Mouse (Mus musculus) testis, adult 2 months (tissue): ENCODE data around the gene Olfr1122. TPM values are rescaled to one million over a fixed set of nuclear protein-coding genes. Genes with fewer than 3 reads are reported as not detected.

Experiments
- H3K27ac ChIP-seq: fragments of 200-500 bp; 2 replicates; pipeline ENCODE4 v1.5.1; 2012; ENCODE audit warnings: low read depth, low read length; ENCODE audit not compliant: control insufficient read depth, insufficient read depth
- H3K27me3 ChIP-seq: fragments of 200-500 bp; 2 replicates; pipeline ENCODE4 v1.6.1; 2012; ENCODE audit warnings: mild to moderate bottlenecking, low read length, moderate library complexity; ENCODE audit not compliant: control insufficient read depth, insufficient read depth
- H3K36me3 ChIP-seq: fragments of 200-500 bp; 2 replicates; pipeline ENCODE4 v1.6.1; 2012; ENCODE audit warnings: mild to moderate bottlenecking, low read length; ENCODE audit not compliant: control insufficient read depth, insufficient read depth
- H3K4me1 ChIP-seq: fragments of 200-500 bp; 2 replicates; pipeline ENCODE4 v1.6.1; 2012; ENCODE audit warnings: low read length; ENCODE audit not compliant: control insufficient read depth, insufficient read depth
- H3K4me3 ChIP-seq: fragments of 200-500 bp; 2 replicates; pipeline ENCODE4 v1.5.1; 2012; ENCODE audit warnings: low read depth, mild to moderate bottlenecking, low read length, moderate library complexity, mixed read lengths; ENCODE audit not compliant: control insufficient read depth
- CTCF ChIP-seq: fragments of 200-500 bp; IDR thresholded peaks from 2 replicates; pipeline ENCODE4 v1.5.1; 2012; ENCODE audit warnings: low read depth, mild to moderate bottlenecking, inconsistent platforms, low read length, moderate library complexity; ENCODE audit not compliant: control insufficient read depth, insufficient read depth, insufficient replicate concordance
- POLR2A ChIP-seq: fragments of 200-500 bp; IDR thresholded peaks from 2 replicates; pipeline ENCODE4 v1.6.1; 2012; ENCODE audit warnings: low read depth, mild to moderate bottlenecking, inconsistent platforms, low read length, moderate library complexity; ENCODE audit not compliant: control insufficient read depth
- polyA plus RNA-seq: library from polyadenylated mRNA; depleted of rRNA; stranded (reverse); fragments of >200 nt; gene quantifications from 2 replicates; pipeline ENCODE4 v1.2.3, GENCODE M21; 2012; rRNA removed

Gene Olfr1122
- polyA plus RNA-seq, 1 experiment, result not detected

GRCm38 (mm10) chr2:87416335-87416734 is 30.7 kb downstream of the Olfr1122 start, which contains the start of gene Olfr1123:
TSS of gene Olfr1123 (plus strand) at chr2:87416635.
- TF ChIP-seq CTCF, result no peak
- TF ChIP-seq POLR2A, result no peak
- H3K4me3 ChIP-seq, result no peak within 1 kb of the TSS
- H3K27ac ChIP-seq, result no peak within 1 kb of the TSS
- no peaks in the 10 kb centered on the region for H3K36me3 ChIP-seq
- no peaks in the 10 kb centered on the region for H3K27me3 ChIP-seq
- no peaks in the 10 kb centered on the region for H3K4me1 ChIP-seq

DNA sequence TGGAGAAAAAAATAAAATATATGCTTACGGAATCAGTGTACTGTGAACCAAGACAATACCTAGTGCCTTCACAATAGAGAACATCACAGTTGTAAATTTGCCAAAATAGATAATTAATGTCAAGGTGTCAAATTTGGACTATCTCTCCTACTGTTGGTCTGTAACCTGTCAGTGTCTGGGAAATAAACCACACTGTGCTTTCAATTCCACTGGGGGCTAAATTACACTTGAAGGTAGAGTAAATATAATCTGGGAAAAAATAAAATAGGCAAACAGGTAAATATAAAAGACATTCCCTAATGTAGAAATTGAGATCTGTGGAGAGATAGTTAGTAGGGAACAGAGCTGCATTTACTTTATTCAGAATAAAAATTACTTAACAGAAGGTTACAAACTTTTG is 44.3 kb downstream of the Olfr1122 start, which contains the start of gene Olfr1124:
Gene Olfr1124, plus strand, starts transcription at position 301 of the 400 bp plus-strand sequence.
- TF ChIP-seq CTCF (no peak), POLR2A (no peak)
- no peaks in the 10 kb centered on the region for H3K4me1 ChIP-seq
- no peak within 1 kb of the TSS for H3K27ac ChIP-seq
- H3K36me3 ChIP-seq, result no peaks in the 10 kb centered on the region
- H3K27me3 ChIP-seq, result no peaks in the 10 kb centered on the region
- H3K4me3 ChIP-seq, result no peak within 1 kb of the TSS

- H3K36me3 ChIP-seq, result no peaks in the 10 kb centered on the region
- no peaks in the 10 kb centered on the region for H3K4me1 ChIP-seq
- H3K4me3 ChIP-seq, result no peak overlapping the region
- H3K27me3 ChIP-seq, result no peaks in the 10 kb centered on the region
- no peak overlapping the region for H3K27ac ChIP-seq
- TF ChIP-seq POLR2A, result no peak
- no peak for TF ChIP-seq CTCF
These were observed 52.1 kb downstream of the Olfr1122 start for GRCm38 (mm10) chr2:87437731-87438130.

Other genes with a start within 250 kb of the Olfr1122 start
- not detected in 2 replicates for gene Olfr1110, start 245.5 kb upstream of the Olfr1122 start, polyA plus RNA-seq
- gene Olfr1111, start 233.2 kb upstream of the Olfr1122 start, polyA plus RNA-seq, result not detected in 2 replicates
- not detected in 2 replicates for gene Olfr1112, start 198.1 kb upstream of the Olfr1122 start, polyA plus RNA-seq
- not detected in 2 replicates for gene Olfr1113, start 176.9 kb upstream of the Olfr1122 start, polyA plus RNA-seq
- gene Olfr1115, start 137.8 kb upstream of the Olfr1122 start, polyA plus RNA-seq, result not detected in 2 replicates
- not detected in 2 replicates for gene Olfr1116, start 118.3 kb upstream of the Olfr1122 start, polyA plus RNA-seq
- not detected in 2 replicates for gene Olfr1118, start 78.3 kb upstream of the Olfr1122 start, polyA plus RNA-seq
- not detected in 2 replicates for gene Olfr1120, start 31.0 kb upstream of the Olfr1122 start, polyA plus RNA-seq
- gene Olfr1121, start 16.0 kb upstream of the Olfr1122 start, polyA plus RNA-seq, result not detected in 2 replicates
- gene Olfr1123, start 30.8 kb downstream of the Olfr1122 start, polyA plus RNA-seq, result not detected in 2 replicates
- gene Olfr1124, start 44.4 kb downstream of the Olfr1122 start, polyA plus RNA-seq, result not detected in 2 replicates
- gene Olfr1126, start 68.1 kb downstream of the Olfr1122 start, polyA plus RNA-seq, result not detected in 2 replicates
- 0.13 and 0.21 TPM in 2 replicates for gene Pramel7, start 111.2 kb downstream of the Olfr1122 start, polyA plus RNA-seq
- not detected in 2 replicates for gene Pramel6, start 120.7 kb downstream of the Olfr1122 start, polyA plus RNA-seq
- 0.08 and 0.42 TPM in 2 replicates for gene Olfr153, start 145.9 kb downstream of the Olfr1122 start, polyA plus RNA-seq
- gene Olfr1128, start 159.7 kb downstream of the Olfr1122 start, polyA plus RNA-seq, result not detected in 2 replicates
- gene Olfr1129, start 188.1 kb downstream of the Olfr1122 start, polyA plus RNA-seq, result not detected in 2 replicates
- gene Olfr1130, start 220.4 kb downstream of the Olfr1122 start, polyA plus RNA-seq, result not detected in 2 replicates
- gene Olfr1131, start 241.3 kb downstream of the Olfr1122 start, polyA plus RNA-seq, result not detected in 2 replicates